9 mouse cellular contexts compared by ENCODE assay signal in genomic region chr2:157808368-157808923, GRCm38 (mm10).
DNase-seq lines count a peak whose midpoint lies in the region; ATAC-seq and TF ChIP-seq lines count a peak whose summit lies in the region.
"Had no signal": no experiment of that assay in that cellular context is flagged by ENCODE, and none has a peak within 500 bp of the region (broad histone marks: within the 10 kb centered on the region; RNA-seq: fewer than 3 reads in every experiment).

No protein-coding gene starts in this region.

- ATAC-seq in forebrain, embryonic 11.5 days (replicated peaks; ENCODE audit: low FRiP score): no peak
- ATAC-seq in forebrain, embryonic 14.5 days: no peak
- ATAC-seq in forebrain, postnatal 0 days: peak; percentile 47
- ATAC-seq in midbrain, embryonic 13.5 days: 0 out of 2 replicates have a peak, but pooled peaks have one; percentile 9
- ATAC-seq in intestine, embryonic 16.5 days: no peak

- no peaks in the 10 kb centered on the region for H3K36me3 ChIP-seq in forebrain, embryonic 11.5 days (ENCODE audit: control insufficient read depth, insufficient read depth, low read length)
- peaks cover 10% of the 10 kb centered on the region for H3K36me3 ChIP-seq in forebrain, embryonic 14.5 days (ENCODE audit: control insufficient read depth, insufficient read depth, low read length)
- H3K36me3 ChIP-seq in forebrain, postnatal 0 days (ENCODE audit: insufficient read depth): peaks cover 8% of the 10 kb centered on the region; the same call in 1 of the 2 replicates
- H3K36me3 ChIP-seq in midbrain, embryonic 13.5 days: peaks cover 32% of the 10 kb centered on the region
- H3K36me3 ChIP-seq in intestine, embryonic 16.5 days (ENCODE audit: control insufficient read depth, insufficient read depth, low read length): no peaks in the 10 kb centered on the region

- 74% methylated on average over 7 of the region's 7 CpGs for WGBS in forebrain, embryonic 11.5 days
- 59% methylated on average over 7 of the region's 7 CpGs for WGBS in forebrain, embryonic 14.5 days
- 57% methylated on average over 7 of the region's 7 CpGs for WGBS in forebrain, postnatal 0 days
- 55% methylated on average over 7 of the region's 7 CpGs for WGBS in midbrain, embryonic 13.5 days
- 73% methylated on average over 7 of the region's 7 CpGs for WGBS in intestine, embryonic 16.5 days

- no peak overlapping the region for H3K4me2 ChIP-seq in forebrain, embryonic 11.5 days (ENCODE audit: low read depth, low read length, severe bottlenecking)
- no peak overlapping the region for H3K4me2 ChIP-seq in forebrain, embryonic 14.5 days (ENCODE audit: low read length)
- no peak overlapping the region for H3K4me2 ChIP-seq in forebrain, postnatal 0 days (ENCODE audit: low read depth)
- no peak overlapping the region for H3K4me2 ChIP-seq in midbrain, embryonic 13.5 days (replicated peaks)
- no peak overlapping the region for H3K4me2 ChIP-seq in intestine, embryonic 16.5 days (ENCODE audit: low read depth, low read length)
- H3K4me2 ChIP-seq: limb, embryonic 13.5 days had no signal

- peaks cover 6% of the 10 kb centered on the region; the same call in 1 of the 2 replicates for H3K4me1 ChIP-seq in forebrain, embryonic 11.5 days (replicated peaks; ENCODE audit: control insufficient read depth, insufficient read depth, low read length)
- peaks cover 7% of the 10 kb centered on the region; the same call in 1 of the 2 replicates for H3K4me1 ChIP-seq in forebrain, embryonic 14.5 days (ENCODE audit: control insufficient read depth, insufficient read depth, low read length)
- peaks cover 12% of the 10 kb centered on the region for H3K4me1 ChIP-seq in forebrain, postnatal 0 days (ENCODE audit: insufficient read depth)
- H3K4me1 ChIP-seq in midbrain, embryonic 13.5 days (replicated peaks): peaks cover 54% of the 10 kb centered on the region
- no peaks in the 10 kb centered on the region for H3K4me1 ChIP-seq in intestine, embryonic 16.5 days (ENCODE audit: control insufficient read depth, insufficient read depth, low read length)

- H3K27me3 ChIP-seq in forebrain, embryonic 11.5 days (ENCODE audit: control insufficient read depth, insufficient read depth, low read length): no peaks in the 10 kb centered on the region
- H3K27me3 ChIP-seq in forebrain, embryonic 14.5 days (replicated peaks; ENCODE audit: control insufficient read depth, insufficient read depth, low read length): no peaks in the 10 kb centered on the region
- H3K27me3 ChIP-seq in forebrain, postnatal 0 days (ENCODE audit: insufficient read depth, low read length): no peaks in the 10 kb centered on the region
- H3K27me3 ChIP-seq in midbrain, embryonic 13.5 days: no peaks in the 10 kb centered on the region
- H3K27me3 ChIP-seq in intestine, embryonic 16.5 days (replicated peaks; ENCODE audit: control insufficient read depth, insufficient read depth, low read length): no peaks in the 10 kb centered on the region
- H3K27me3 ChIP-seq: limb, embryonic 13.5 days had no signal

- no peaks in the 10 kb centered on the region for H3K9me3 ChIP-seq in forebrain, embryonic 11.5 days (ENCODE audit: control insufficient read depth, low read length)
- no peaks in the 10 kb centered on the region for H3K9me3 ChIP-seq in forebrain, embryonic 14.5 days (replicated peaks; ENCODE audit: control insufficient read depth, low read length)
- H3K9me3 ChIP-seq in forebrain, postnatal 0 days (ENCODE audit: low read length): no peaks in the 10 kb centered on the region
- no peaks in the 10 kb centered on the region for H3K9me3 ChIP-seq in midbrain, embryonic 13.5 days
- no peaks in the 10 kb centered on the region for H3K9me3 ChIP-seq in intestine, embryonic 16.5 days (ENCODE audit: control insufficient read depth, low read length)
- H3K9me3 ChIP-seq: limb, embryonic 13.5 days had no signal

- no peak overlapping the region for H3K27ac ChIP-seq in forebrain, embryonic 11.5 days (ENCODE audit: low read depth, low read length)
- H3K27ac ChIP-seq in forebrain, embryonic 14.5 days (ENCODE audit: low read depth, low read length): no peak overlapping the region
- H3K27ac ChIP-seq in layer of hippocampus, adult 2 months: peak overlapping the region; percentile 67
- no peak overlapping the region for H3K27ac ChIP-seq in forebrain, postnatal 0 days (ENCODE audit: low read depth, low read length)
- peak overlapping the region; percentile 69 for H3K27ac ChIP-seq in midbrain, embryonic 13.5 days
- H3K27ac ChIP-seq in intestine, embryonic 16.5 days (ENCODE audit: low read length): no peak overlapping the region
- H3K27ac ChIP-seq: limb, embryonic 13.5 days had no signal

- peak; percentile 29; the same call in 1 of the 2 replicates for TF ChIP-seq CTCF in layer of hippocampus, adult 2 months (conservative IDR thresholded peaks at IDR 0.05)
- TF ChIP-seq CTCF in forebrain, postnatal 0 days (IDR thresholded peaks at IDR 0.05; ENCODE audit: low read depth): 0 out of 2 replicates have a peak, but pooled peaks have one; percentile 12

- H3K9ac ChIP-seq in forebrain, embryonic 11.5 days (ENCODE audit: low read length): no peak overlapping the region
- no peak overlapping the region for H3K9ac ChIP-seq in forebrain, embryonic 14.5 days (ENCODE audit: low read length)
- H3K9ac ChIP-seq in forebrain, postnatal 0 days: no peak overlapping the region
- H3K9ac ChIP-seq in midbrain, embryonic 13.5 days (replicated peaks): peak overlapping the region; percentile 39; the same call in 1 of the 2 replicates
- H3K9ac ChIP-seq in intestine, embryonic 16.5 days (ENCODE audit: low read depth, low read length): no peak overlapping the region
- H3K9ac ChIP-seq: limb, embryonic 13.5 days had no signal

- H3K4me3 ChIP-seq in forebrain, embryonic 11.5 days (ENCODE audit: low read depth, low read length): no peak overlapping the region
- H3K4me3 ChIP-seq in forebrain, embryonic 14.5 days (ENCODE audit: low read depth, low read length): no peak overlapping the region
- H3K4me3 ChIP-seq in layer of hippocampus, adult 2 months: no peak overlapping the region
- H3K4me3 ChIP-seq in forebrain, postnatal 0 days (ENCODE audit: low read depth, low read length): no peak overlapping the region
- no peak overlapping the region for H3K4me3 ChIP-seq in midbrain, embryonic 13.5 days (replicated peaks)
- H3K4me3 ChIP-seq in intestine, embryonic 16.5 days (ENCODE audit: low read length): no peak overlapping the region
- H3K4me3 ChIP-seq: limb, embryonic 13.5 days had no signal

- peak; percentile 13 for DNase-seq in forebrain, embryonic 11.5 days (ENCODE audit: low spot score)
- no peak for DNase-seq in forebrain, embryonic 14.5 days (ENCODE audit: low spot score)
- no peak for DNase-seq in layer of hippocampus, adult 2 months (ENCODE audit: low spot score in 2 of 2)
- no peak for DNase-seq in layer of hippocampus, adult 11-12 months (ENCODE audit: low spot score)
- no peak for DNase-seq in forebrain, postnatal 0 days
- no peak for DNase-seq in cerebellum, postnatal 4 days (ENCODE audit: low spot score in 2 of 2)

Comparison
In these comparisons a context has a peak if more than half of its experiments do, and no peak if none do; other contexts are left out.
1. ATAC-seq: peak in forebrain, postnatal 0 days (single experiment) and midbrain, embryonic 13.5 days (single experiment); none in forebrain, embryonic 11.5 days (single experiment), forebrain, embryonic 14.5 days (single experiment) and intestine, embryonic 16.5 days (single experiment).
2. H3K27ac ChIP-seq: peak in layer of hippocampus, adult 2 months (single experiment) and midbrain, embryonic 13.5 days (single experiment); none in forebrain, embryonic 11.5 days (single experiment), forebrain, embryonic 14.5 days (single experiment), forebrain, postnatal 0 days (single experiment) and intestine, embryonic 16.5 days (single experiment).